Mouse (Mus musculus) MEL (cell line): ENCODE results near the gene Gm20388.

Source experiments
- SIN3A ChIP-seq: IDR thresholded peaks from 2 replicates; pipeline ENCODE4 v1.6.1; 2012; ENCODE audit warnings: low read length, improper control_type of control experiment, inconsistent platforms
- SMC3 ChIP-seq: IDR thresholded peaks from 2 replicates; pipeline ENCODE4 v1.6.1; 2011; ENCODE audit warnings: low read depth, low read length, improper control_type of control experiment

DNA sequence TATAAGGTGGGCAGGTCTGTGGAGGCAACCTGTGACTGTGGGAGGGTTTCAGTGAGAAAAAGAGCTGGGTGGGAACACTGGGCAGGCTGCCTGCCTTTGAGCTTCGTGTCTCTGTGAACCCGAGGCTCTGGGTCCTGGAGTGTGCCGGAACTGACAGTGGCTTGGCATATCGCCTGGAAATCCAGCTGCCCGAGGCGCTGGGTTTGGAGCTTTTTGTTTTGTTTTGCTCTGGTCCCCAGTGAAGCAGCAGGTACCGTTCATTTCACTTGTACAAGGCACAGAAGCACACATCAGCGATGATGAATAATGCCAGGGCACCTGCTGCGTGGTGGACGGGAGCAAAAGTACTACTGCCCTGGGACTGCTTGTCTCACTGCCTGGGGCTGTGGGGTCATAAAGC is 4346.7 kb downstream of the Gm20388 start:
- TF ChIP-seq SIN3A (no peak), SMC3 (no peak)
